Mouse (Mus musculus): ENCODE data around the gene Nrgn. TPM values are rescaled to one million over a fixed set of nuclear protein-coding genes. Genes with fewer than 3 reads are reported as not detected.

Gene Nrgn
- polyA plus RNA-seq, 1 experiment from 2014 or later: 0.21 TPM

DNA sequence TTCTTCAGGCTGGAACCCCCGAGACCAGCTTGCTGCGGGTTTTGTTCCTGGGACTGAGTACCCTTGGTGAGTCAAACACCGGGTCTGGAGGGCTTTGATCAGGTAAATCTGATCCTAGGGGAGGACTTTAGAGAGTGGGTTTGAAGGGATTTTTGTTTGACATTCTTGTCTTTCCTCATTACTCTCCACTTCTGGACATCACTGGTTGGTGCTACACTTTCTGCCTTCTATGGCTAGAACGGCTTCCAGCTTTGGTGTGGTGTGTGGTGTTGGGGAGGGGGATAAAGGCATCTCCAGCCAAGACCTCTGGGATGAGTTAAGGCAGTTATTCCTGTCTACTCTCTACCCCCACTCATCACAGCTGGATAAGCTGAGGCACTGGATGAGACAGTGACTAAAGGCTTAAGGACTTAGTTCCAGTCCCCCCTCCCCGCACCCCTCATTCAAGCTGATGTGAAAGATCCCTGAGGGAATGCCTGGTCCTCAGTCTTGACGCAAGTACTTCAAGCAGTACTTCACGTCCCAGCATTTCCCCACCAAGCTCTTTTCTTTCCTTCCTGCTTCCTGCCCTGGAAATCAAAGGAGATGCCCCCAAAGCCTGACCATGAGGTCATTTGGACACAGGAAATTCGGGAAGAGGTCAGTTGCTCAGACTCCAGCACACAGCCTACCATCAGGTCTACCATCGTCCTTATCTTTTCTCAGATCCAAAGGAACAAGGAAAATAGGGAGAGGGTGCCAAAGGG is 24.3 kb downstream of the Nrgn start:
- CTCF ChIA-PET: interaction anchor here (0.7 to 2.6 kb wide), 4 partner anchors 14 to 97 kb away, joined by 3 to 11 read pairs (median 3); no protein-coding TSS in a partner anchor
- in situ Hi-C loops (cut with MboI; ENCODE audit: low pct_unique_long_range_greater_than_20kb): loop anchor here (5.0 kb wide), 1 partner anchor 66 kb away; no protein-coding TSS in a partner anchor

DNA sequence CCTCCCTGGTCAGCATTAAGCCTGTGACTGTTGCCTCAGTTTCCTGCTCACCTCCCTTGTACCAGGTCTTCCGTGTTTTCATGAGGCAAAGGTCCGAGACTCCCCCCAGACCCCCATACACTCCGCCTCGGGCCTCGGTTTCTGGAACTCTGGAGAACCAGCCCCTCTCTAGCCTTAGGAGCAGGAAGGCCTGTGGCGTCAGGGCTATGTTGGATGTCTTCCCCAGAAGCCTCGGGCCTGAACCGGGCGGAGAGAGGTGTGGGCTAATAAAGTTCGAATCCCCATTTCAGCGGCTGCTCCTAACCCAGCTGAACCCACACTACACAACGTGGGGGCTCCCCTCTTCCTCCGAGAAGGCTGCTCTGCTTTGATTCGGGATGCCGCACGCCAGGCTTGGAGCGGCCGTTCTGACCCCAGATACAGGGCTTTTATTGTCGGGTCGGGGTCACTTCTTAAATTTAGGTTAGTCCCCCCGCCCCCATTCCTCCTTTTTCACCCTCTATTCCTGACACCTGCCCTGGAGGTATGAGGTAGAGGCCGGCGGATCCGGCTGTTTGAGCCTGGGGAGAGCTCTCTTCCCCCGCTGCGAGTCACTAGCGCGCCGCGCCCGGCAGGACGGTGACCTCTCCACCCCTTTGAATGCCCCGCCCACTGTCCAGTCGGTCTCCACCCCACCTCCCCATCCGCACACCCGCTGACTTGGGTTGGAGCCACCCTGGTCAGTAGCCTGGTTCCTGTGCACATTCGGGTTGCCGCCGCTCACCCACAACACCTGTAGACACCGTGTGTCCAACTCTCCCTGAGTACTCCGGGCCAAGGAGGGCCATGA is 25.1 kb downstream of the Nrgn start, which contains the start of gene Esam:
Esam (plus strand) TSS at position 683 of the 829 bp plus-strand sequence.
- H3K27me3 ChIP-seq: no peaks in the 10 kb centered on the region
- ChIA-PET CTCF (interaction anchor here (0.9 to 1.5 kb wide), 2 partner anchors 13 to 15 kb away, joined by 3 to 5 read pairs; no protein-coding TSS in a partner anchor), POLR2A (interaction anchor here (0.6 to 1.5 kb wide), 2 partner anchors 11 to 65 kb away, joined by 3 read pairs; no protein-coding TSS in a partner anchor)
- in situ Hi-C loops (cut with MboI; ENCODE audit: low pct_unique_long_range_greater_than_20kb): loop anchor here (5.0 kb wide), 1 partner anchor 65 kb away; no protein-coding TSS in a partner anchor
- no peak for TF ChIP-seq CTCF (IDR thresholded peaks at IDR 0.05)
- DNase-seq (ENCODE audit: low read depth, low spot score): no peak
- ATAC-seq: peak; percentile 17

More for the DNA sequence above, 24.3 kb downstream of the Nrgn start:
- ATAC-seq (no peak), DNase-seq (ENCODE audit: low read depth, low spot score) (no peak)
- TF ChIP-seq CTCF (IDR thresholded peaks at IDR 0.05): no peak
- no peaks in the 10 kb centered on the region for H3K27me3 ChIP-seq
- POLR2A ChIA-PET: interaction anchor here (1.5 kb wide), 1 partner anchor 12 kb away, joined by 3 read pairs; no protein-coding TSS in a partner anchor

- TF ChIP-seq CTCF (IDR thresholded peaks at IDR 0.05): peak; percentile 54
- ATAC-seq (peak; percentile 85), DNase-seq (ENCODE audit: low read depth, low spot score) (no peak)
- in situ Hi-C loops (cut with MboI; ENCODE audit: low pct_unique_long_range_greater_than_20kb): loop anchor here (5.0 kb wide), 1 partner anchor 64 kb away; no protein-coding TSS in a partner anchor
- ChIA-PET CTCF (interaction anchor here (0.9 to 1.5 kb wide), 4 partner anchors 13 to 83 kb away, joined by 3 to 6 read pairs (median 4); no protein-coding TSS in a partner anchor), POLR2A (interaction anchor here (0.6 to 1.2 kb wide), 2 partner anchors 12 to 64 kb away, joined by 3 read pairs; partner anchors contain the start of gene Vsig2)
- H3K27me3 ChIP-seq: no peaks in the 10 kb centered on the region
These were observed 26.0 kb downstream of the Nrgn start for GRCm38 (mm10) chr9:37526443-37527395.

GRCm38 (mm10) chr9:37525461-37525860 is 27.2 kb downstream of the Nrgn start:
- ATAC-seq: no peak
- no peaks in the 10 kb centered on the region for H3K27me3 ChIP-seq
- no peak for TF ChIP-seq CTCF (IDR thresholded peaks at IDR 0.05)
- in situ Hi-C loops (cut with MboI; ENCODE audit: low pct_unique_long_range_greater_than_20kb): loop anchor here (5.0 kb wide), 1 partner anchor 63 kb away; no protein-coding TSS in a partner anchor
- CTCF ChIA-PET: interaction anchor here (1.3 kb wide), 1 partner anchor 84 kb away, joined by 3 read pairs; no protein-coding TSS in a partner anchor
- POLR2A ChIA-PET: interaction anchor here (0.6 to 1.2 kb wide), 2 partner anchors 13 to 128 kb away, joined by 3 read pairs; partner anchors contain the start of gene Vsig2
- DNase-seq (ENCODE audit: low read depth, low spot score): no peak

GRCm38 (mm10) chr9:37519995-37520394 is 32.7 kb downstream of the Nrgn start:
- CTCF ChIA-PET: interaction anchor here (1.2 to 1.4 kb wide), 2 partner anchors 25 to 57 kb away, joined by 3 read pairs; no protein-coding TSS in a partner anchor
- no peaks in the 10 kb centered on the region for H3K27me3 ChIP-seq
- no peak for TF ChIP-seq CTCF (IDR thresholded peaks at IDR 0.05)
- DNase-seq (ENCODE audit: low read depth, low spot score) (no peak), ATAC-seq (no peak)
- POLR2A ChIA-PET: no interaction called here
- in situ Hi-C loops (cut with MboI; ENCODE audit: low pct_unique_long_range_greater_than_20kb): loop anchor here (25.0 kb wide), 1 partner anchor 758 kb away; the partner anchor contains the start of gene Stt3a

DNA sequence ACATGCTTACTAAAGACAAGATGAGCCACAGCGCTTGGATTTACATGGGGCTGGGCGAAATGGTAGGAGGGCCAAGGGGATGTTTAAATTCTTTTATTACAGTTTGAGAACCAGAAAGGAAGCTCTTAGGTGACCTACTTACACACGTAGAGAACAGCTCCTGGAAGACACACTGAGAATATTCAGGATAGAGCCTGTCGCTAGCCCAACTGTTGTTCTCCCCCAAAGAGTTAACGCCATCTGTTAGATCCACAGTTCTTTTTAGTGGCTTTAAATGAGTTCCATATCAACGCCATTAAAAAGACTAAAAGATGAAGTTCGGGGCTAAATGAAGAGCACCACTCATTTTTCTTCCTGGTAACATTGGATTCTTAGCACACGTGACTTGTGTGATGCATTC is 33.7 kb downstream of the Nrgn start:
- no peaks in the 10 kb centered on the region for H3K27me3 ChIP-seq
- ChIA-PET CTCF (interaction anchor here (1.4 to 2.1 kb wide), 2 partner anchors 12 to 26 kb away, joined by 3 to 6 read pairs; no protein-coding TSS in a partner anchor), POLR2A (no interaction called here)
- TF ChIP-seq CTCF (IDR thresholded peaks at IDR 0.05): no peak
- DNase-seq (ENCODE audit: low read depth, low spot score): no peak
- in situ Hi-C loops (cut with MboI; ENCODE audit: low pct_unique_long_range_greater_than_20kb): loop anchor here (25.0 kb wide), 1 partner anchor 757 kb away; the partner anchor contains the start of gene Stt3a
- ATAC-seq: no peak

DNA sequence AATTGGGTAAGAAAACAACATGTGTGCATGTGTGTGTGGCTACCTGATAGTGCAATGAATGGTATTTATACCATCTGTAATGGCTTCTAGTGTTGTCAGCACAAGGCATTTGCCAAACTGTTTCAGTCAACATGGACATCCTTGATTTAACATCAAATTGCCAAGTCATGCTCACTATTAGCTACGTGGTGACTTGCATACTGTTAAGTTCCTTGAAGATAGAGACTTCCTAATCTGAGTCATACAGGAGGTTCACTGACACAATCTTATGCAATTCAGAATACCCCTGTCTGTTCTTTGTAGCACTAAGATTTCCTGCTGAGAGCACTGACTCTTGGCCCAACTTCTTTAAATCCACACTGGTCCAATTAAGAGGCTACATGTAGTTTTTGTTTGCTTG is 35.2 kb downstream of the Nrgn start:
- in situ Hi-C loops (cut with MboI; ENCODE audit: low pct_unique_long_range_greater_than_20kb): loop anchor here (25.0 kb wide), 1 partner anchor 755 kb away; the partner anchor contains the start of gene Stt3a

DNA sequence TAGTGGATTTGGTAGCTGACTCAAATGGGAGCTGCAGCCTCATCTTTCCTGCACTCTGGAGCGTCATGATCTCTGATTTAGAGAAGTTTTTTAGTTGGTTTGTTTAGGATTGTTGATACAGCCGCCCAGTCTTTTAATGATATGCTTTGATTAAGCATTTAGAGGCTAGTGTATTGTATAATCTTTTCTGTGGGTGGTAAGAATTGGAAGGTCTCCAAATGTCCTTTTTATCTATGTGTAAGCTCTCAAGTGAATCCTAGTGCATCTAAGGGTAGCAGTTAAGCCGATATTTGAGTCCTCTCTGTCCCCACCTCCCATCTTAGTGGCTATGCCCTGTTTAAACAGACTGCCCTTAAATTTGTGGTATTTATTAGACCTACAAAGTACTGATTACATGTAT is 38.2 kb downstream of the Nrgn start:
- ChIA-PET POLR2A (interaction anchor here (1.1 kb wide), 1 partner anchor 10 kb away, joined by 3 read pairs; no protein-coding TSS in a partner anchor), CTCF (interaction anchor here (1.1 to 1.8 kb wide), 5 partner anchors 12 to 22 kb away, joined by 3 to 5 read pairs (median 4); no protein-coding TSS in a partner anchor)
- in situ Hi-C loops (cut with MboI; ENCODE audit: low pct_unique_long_range_greater_than_20kb): loop anchor here (25.0 kb wide), 1 partner anchor 752 kb away; the partner anchor contains the start of gene Stt3a
- H3K27me3 ChIP-seq: no peaks in the 10 kb centered on the region
- ATAC-seq (no peak), DNase-seq (ENCODE audit: low read depth, low spot score) (no peak)
- no peak for TF ChIP-seq CTCF (IDR thresholded peaks at IDR 0.05)

More for the DNA sequence above, 35.2 kb downstream of the Nrgn start:
- ATAC-seq: peak; percentile 47
- ChIA-PET POLR2A (no interaction called here), CTCF (interaction anchor here (1.0 to 2.1 kb wide), 3 partner anchors 11 to 27 kb away, joined by 3 to 6 read pairs (median 3); no protein-coding TSS in a partner anchor)
- TF ChIP-seq CTCF (IDR thresholded peaks at IDR 0.05): no peak
- DNase-seq (ENCODE audit: low read depth, low spot score): no peak
- H3K27me3 ChIP-seq: no peaks in the 10 kb centered on the region
